Comparison of ENCODE assay signal across 10 mouse cellular contexts in the genomic region with DNA sequence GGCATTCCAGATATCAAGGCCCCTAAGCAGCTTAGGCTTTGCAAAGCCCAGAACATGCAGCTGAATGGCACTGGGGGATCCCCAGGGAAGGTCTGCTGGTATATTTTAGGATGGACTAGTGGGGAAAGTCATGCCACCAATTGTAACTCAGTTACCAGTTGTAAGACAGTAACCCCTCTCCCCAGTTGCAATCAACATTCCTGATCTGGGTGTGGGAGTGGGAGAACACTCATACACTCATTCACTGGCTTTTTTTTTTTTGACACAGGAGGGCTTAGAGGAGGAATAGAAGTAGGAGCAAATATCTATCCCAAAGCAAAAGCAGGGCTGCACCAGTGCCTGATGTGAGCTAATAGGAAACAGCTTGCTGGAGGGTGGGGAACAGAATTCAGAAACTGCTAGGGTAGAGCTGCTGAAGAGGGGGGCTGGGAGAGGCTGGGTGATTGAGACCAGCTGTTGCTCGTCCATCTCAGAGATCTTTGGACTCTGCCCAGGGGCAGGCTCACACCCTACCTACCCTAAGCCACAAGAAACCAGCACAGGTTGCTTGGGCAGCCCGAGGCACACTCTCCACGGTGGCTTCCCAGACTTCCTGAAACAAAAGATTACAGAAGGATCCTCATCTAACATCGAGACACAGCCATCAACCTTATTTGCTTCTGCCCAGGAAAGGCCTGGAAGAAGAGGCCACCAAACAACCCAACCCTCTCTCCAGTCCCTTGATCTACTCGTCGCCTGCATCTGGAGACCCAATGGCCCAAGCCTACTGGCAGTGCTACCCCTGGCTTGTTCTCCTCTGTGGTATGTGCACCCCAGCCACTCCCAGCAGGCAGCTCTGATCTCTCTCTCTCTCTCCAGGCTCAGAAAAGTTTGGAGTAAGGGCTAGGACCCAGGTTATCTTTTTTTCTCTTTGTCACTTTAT. TPM values are rescaled to one million over a fixed set of nuclear protein-coding genes. Genes with fewer than 3 reads are reported as not detected.
DNase-seq lines count a peak whose midpoint lies in the region; ATAC-seq and TF ChIP-seq lines count a peak whose summit lies in the region.
"Had no signal": no experiment of that assay in that cellular context is flagged by ENCODE, and none has a peak within 500 bp of the region (broad histone marks: within the 10 kb centered on the region; RNA-seq: fewer than 3 reads in every experiment).

TSS of gene Xpnpep2 (plus strand) at position 332 of the 922 bp plus-strand sequence.

- no peak within 1 kb of the TSS for H3K4me2 ChIP-seq in stomach, postnatal 0 days (replicated peaks; ENCODE audit: low read depth)

- H3K9ac ChIP-seq in stomach, postnatal 0 days (ENCODE audit: low read length): no peak within 1 kb of the TSS

- H3K9me3 ChIP-seq in stomach, postnatal 0 days (ENCODE audit: control insufficient read depth, low read length): no peaks in the 10 kb centered on the region
- H3K9me3 ChIP-seq: heart, embryonic 10.5 days had no signal

- H3K4me1 ChIP-seq in stomach, postnatal 0 days (replicated peaks; ENCODE audit: control insufficient read depth, insufficient read depth): no peaks in the 10 kb centered on the region
- H3K4me1 ChIP-seq: heart, embryonic 10.5 days had no signal

- intact Hi-C loops in left cerebral cortex, postnatal 25 days (cut with DNase I): no loop called here

- H3K27me3 ChIP-seq in stomach, postnatal 0 days (ENCODE audit: control insufficient read depth, insufficient read depth, low read length): no peaks in the 10 kb centered on the region

- WGBS in stomach, postnatal 0 days: 29% methylated on average over 6 of the region's 6 CpGs

- peak; percentile 63 for ATAC-seq in stomach, postnatal 0 days (ENCODE audit: low FRiP score, low TSS enrichment)

- TF ChIP-seq EP300 in stomach, postnatal 0 days (optimal IDR thresholded peaks at IDR 0.05): no peak

- H3K27ac ChIP-seq in stomach, postnatal 0 days (replicated peaks): no peak within 1 kb of the TSS
- H3K27ac ChIP-seq: heart, embryonic 10.5 days had no signal

- H3K36me3 ChIP-seq in stomach, postnatal 0 days (ENCODE audit: control insufficient read depth, insufficient read depth, low read length): no peaks in the 10 kb centered on the region
- H3K36me3 ChIP-seq: heart, embryonic 10.5 days had no signal

- peak; percentile 37 for DNase-seq in lung, postnatal 10 days
- DNase-seq in lung, postnatal 14 days: no peak
- DNase-seq in forelimb bud, embryonic 11.5 days (ENCODE audit: low read depth, low spot score): peak; percentile 61
- DNase-seq in kidney, postnatal 25 days: peak; percentile 51 to 73
- DNase-seq in stomach, postnatal 0 days (ENCODE audit: low spot score): peak; percentile 15
- no peak for DNase-seq in Muller cell, postnatal 12 days (ENCODE audit: inconsistent ontology term)
- no peak for DNase-seq in left cerebral cortex, postnatal 25 days (ENCODE audit: low spot score in 2 of 2)
- no peak for DNase-seq in urinary bladder, postnatal 4 days (ENCODE audit: low spot score in 2 of 2)
- DNase-seq: layer of hippocampus, adult 9-11 months had no signal

- H3K4me3 ChIP-seq in stomach, postnatal 0 days (ENCODE audit: low read depth, low read length): no peak within 1 kb of the TSS
- H3K4me3 ChIP-seq: heart, embryonic 10.5 days had no signal

- no peak for TF ChIP-seq CTCF in stomach, postnatal 0 days (IDR thresholded peaks at IDR 0.05; ENCODE audit: low read depth)

RNA-seq across cellular contexts. Expression of gene Xpnpep2, which starts in this region (rescaled TPM):
- 0.58 and 1.1 TPM in 2 replicates for polyA plus RNA-seq in stomach, postnatal 0 days (2015; fragmentation: Nextera tagmentation; extraction: Ambion mirVana)
- under 1 TPM; 0.27 to 0.37 TPM for total RNA-seq in left cerebral cortex, postnatal 25 days (2021)

Comparison
In these comparisons a context has a peak if more than half of its experiments do, and no peak if none do; other contexts are left out.
1. DNase-seq: peak in lung, postnatal 10 days (single experiment), forelimb bud, embryonic 11.5 days (single experiment), kidney, postnatal 25 days (2 of 2) and stomach, postnatal 0 days (single experiment); none in lung, postnatal 14 days (single experiment), Muller cell, postnatal 12 days (single experiment), left cerebral cortex, postnatal 25 days (0 of 2) and urinary bladder, postnatal 4 days (0 of 2).